Mouse (Mus musculus): Measurements from ENCODE around the gene Dusp8. TPM values are rescaled to one million over a fixed set of nuclear protein-coding genes. Genes with fewer than 3 reads are reported as not detected.

The Dusp8 gene
- total RNA-seq, 1 experiment, result 1.2 TPM

GRCm38 (mm10) chr7:142082607-142083006 lies 13.0 kb downstream of the Dusp8 start:
- in situ Hi-C loops (cut with MboI; ENCODE audit: low sequenced_read_pairs in 2 of 2, unreplicated experiment in 2 of 2), result no loop called here
- TF ChIP-seq MAFK (IDR thresholded peaks at IDR 0.05; ENCODE audit: insufficient read depth, low read depth, low read length) (no peak), ZC3H11A (IDR thresholded peaks at IDR 0.05; ENCODE audit: borderline replicate concordance, low read depth, low read length) (no peak), HCFC1 (IDR thresholded peaks at IDR 0.05; ENCODE audit: borderline replicate concordance, insufficient read depth, low read length) (no peak), CHD2 (IDR thresholded peaks at IDR 0.05; ENCODE audit: low read depth, low read length) (no peak), ZNF384 (IDR thresholded peaks at IDR 0.05; ENCODE audit: low read depth, low read length) (no peak)
- Histone ChIP-seq H3K4me1 (ENCODE audit: control insufficient read depth in 2 of 2, insufficient read depth in 2 of 2, low read length in 2 of 2, poor library complexity in 1 of 2) (0 out of 4 replicates have a peak, but pooled peaks cover 0 to 2% of the 10 kb centered on the region in 2 experiments), H3K36me3 (ENCODE audit: control insufficient read depth, insufficient read depth, low read length, poor library complexity, severe bottlenecking) (no peaks in the 10 kb centered on the region; the same call in 1 of the 2 replicates), H3K4me3 (ENCODE audit: insufficient read depth in 1 of 2, low read depth in 1 of 2, low read length in 2 of 2, poor library complexity in 1 of 2, severe bottlenecking in 1 of 2) (peak overlapping the region; percentile 59 to 66; a peak in 3 of 4 replicates), H3K9ac (ENCODE audit: insufficient read depth, low read depth, low read length, poor library complexity, severe bottlenecking) (peak overlapping the region; percentile 64; the same call in 1 of the 2 replicates), H3K9me3 (ENCODE audit: control insufficient read depth, insufficient read depth, low read depth, low read length) (no peaks in the 10 kb centered on the region), H3K27ac (ENCODE audit: insufficient read depth, low read depth, low read length, poor library complexity, severe bottlenecking) (no peak overlapping the region)
- no peak for DNase-seq (ENCODE audit: low read depth, low spot score)

- H3K36me3 ChIP-seq (ENCODE audit: control insufficient read depth, insufficient read depth, low read length, poor library complexity, severe bottlenecking), result no peaks in the 10 kb centered on the region; the same call in 1 of the 2 replicates
- no peak for DNase-seq (ENCODE audit: low read depth, low spot score)
- in situ Hi-C loops (cut with MboI; ENCODE audit: low sequenced_read_pairs in 2 of 2, unreplicated experiment in 2 of 2), result no loop called here
- TF ChIP-seq ZC3H11A (IDR thresholded peaks at IDR 0.05; ENCODE audit: borderline replicate concordance, low read depth, low read length), result no peak
- TF ChIP-seq ZNF384 (IDR thresholded peaks at IDR 0.05; ENCODE audit: low read depth, low read length), result no peak
- TF ChIP-seq MAFK (IDR thresholded peaks at IDR 0.05; ENCODE audit: insufficient read depth, low read depth, low read length), result no peak
- TF ChIP-seq HCFC1 (IDR thresholded peaks at IDR 0.05; ENCODE audit: borderline replicate concordance, insufficient read depth, low read length), result no peak
- no peak for TF ChIP-seq CHD2 (IDR thresholded peaks at IDR 0.05; ENCODE audit: low read depth, low read length)
- no peak overlapping the region for H3K27ac ChIP-seq (ENCODE audit: insufficient read depth, low read depth, low read length, poor library complexity, severe bottlenecking)
- H3K9ac ChIP-seq (ENCODE audit: insufficient read depth, low read depth, low read length, poor library complexity, severe bottlenecking), result peak overlapping the region; percentile 64
- H3K9me3 ChIP-seq (ENCODE audit: control insufficient read depth, insufficient read depth, low read depth, low read length), result no peaks in the 10 kb centered on the region
- 0 out of 4 replicates have a peak, but pooled peaks cover 0 to 2% of the 10 kb centered on the region in 2 experiments for H3K4me1 ChIP-seq (ENCODE audit: control insufficient read depth in 2 of 2, insufficient read depth in 2 of 2, low read length in 2 of 2, poor library complexity in 1 of 2)
- H3K4me3 ChIP-seq (ENCODE audit: insufficient read depth in 1 of 2, low read depth in 1 of 2, low read length in 2 of 2, poor library complexity in 1 of 2, severe bottlenecking in 1 of 2), result peak overlapping the region; percentile 59 to 66; a peak in 3 of 4 replicates
Observed at GRCm38 (mm10) chr7:142082179-142082578, 13.5 kb downstream of the Dusp8 start.

GRCm38 (mm10) chr7:142081736-142082135 lies 13.9 kb downstream of the Dusp8 start:
- TF ChIP-seq HCFC1 (IDR thresholded peaks at IDR 0.05; ENCODE audit: borderline replicate concordance, insufficient read depth, low read length) (no peak), ZNF384 (IDR thresholded peaks at IDR 0.05; ENCODE audit: low read depth, low read length) (no peak), ZC3H11A (IDR thresholded peaks at IDR 0.05; ENCODE audit: borderline replicate concordance, low read depth, low read length) (no peak), CHD2 (IDR thresholded peaks at IDR 0.05; ENCODE audit: low read depth, low read length) (no peak), MAFK (IDR thresholded peaks at IDR 0.05; ENCODE audit: insufficient read depth, low read depth, low read length) (no peak)
- no peaks in the 10 kb centered on the region; the same call in 1 of the 2 replicates for H3K36me3 ChIP-seq (ENCODE audit: control insufficient read depth, insufficient read depth, low read length, poor library complexity, severe bottlenecking)
- H3K27ac ChIP-seq (ENCODE audit: insufficient read depth, low read depth, low read length, poor library complexity, severe bottlenecking), result no peak overlapping the region
- DNase-seq (ENCODE audit: low read depth, low spot score), result no peak
- 0 out of 4 replicates have a peak, but pooled peaks cover 0 to 2% of the 10 kb centered on the region in 2 experiments for H3K4me1 ChIP-seq (ENCODE audit: control insufficient read depth in 2 of 2, insufficient read depth in 2 of 2, low read length in 2 of 2, poor library complexity in 1 of 2)
- H3K9ac ChIP-seq (ENCODE audit: insufficient read depth, low read depth, low read length, poor library complexity, severe bottlenecking), result peak overlapping the region; percentile 64; the same call in 1 of the 2 replicates
- in situ Hi-C loops (cut with MboI; ENCODE audit: low sequenced_read_pairs in 2 of 2, unreplicated experiment in 2 of 2), result no loop called here
- H3K4me3 ChIP-seq (ENCODE audit: insufficient read depth in 1 of 2, low read depth in 1 of 2, low read length in 2 of 2, poor library complexity in 1 of 2, severe bottlenecking in 1 of 2), result peak overlapping the region; percentile 59 to 66
- no peaks in the 10 kb centered on the region for H3K9me3 ChIP-seq (ENCODE audit: control insufficient read depth, insufficient read depth, low read depth, low read length)

GRCm38 (mm10) chr7:142080876-142081275 lies 14.8 kb downstream of the Dusp8 start:
- Histone ChIP-seq H3K9ac (ENCODE audit: insufficient read depth, low read depth, low read length, poor library complexity, severe bottlenecking) (no peak overlapping the region), H3K4me3 (ENCODE audit: insufficient read depth in 1 of 2, low read depth in 1 of 2, low read length in 2 of 2, poor library complexity in 1 of 2, severe bottlenecking in 1 of 2) (no peak overlapping the region), H3K9me3 (ENCODE audit: control insufficient read depth, insufficient read depth, low read depth, low read length) (no peaks in the 10 kb centered on the region), H3K4me1 (ENCODE audit: control insufficient read depth in 2 of 2, insufficient read depth in 2 of 2, low read length in 2 of 2, poor library complexity in 1 of 2) (0 out of 4 replicates have a peak, but pooled peaks cover 0 to 2% of the 10 kb centered on the region in 2 experiments), H3K27ac (ENCODE audit: insufficient read depth, low read depth, low read length, poor library complexity, severe bottlenecking) (no peak overlapping the region), H3K36me3 (ENCODE audit: control insufficient read depth, insufficient read depth, low read length, poor library complexity, severe bottlenecking) (no peaks in the 10 kb centered on the region; the same call in 1 of the 2 replicates)
- TF ChIP-seq CHD2 (IDR thresholded peaks at IDR 0.05; ENCODE audit: low read depth, low read length) (no peak), ZNF384 (IDR thresholded peaks at IDR 0.05; ENCODE audit: low read depth, low read length) (no peak), ZC3H11A (IDR thresholded peaks at IDR 0.05; ENCODE audit: borderline replicate concordance, low read depth, low read length) (no peak), MAFK (IDR thresholded peaks at IDR 0.05; ENCODE audit: insufficient read depth, low read depth, low read length) (no peak), HCFC1 (IDR thresholded peaks at IDR 0.05; ENCODE audit: borderline replicate concordance, insufficient read depth, low read length) (no peak)
- in situ Hi-C loops (cut with MboI; ENCODE audit: low sequenced_read_pairs in 2 of 2, unreplicated experiment in 2 of 2), result no loop called here
- no peak for DNase-seq (ENCODE audit: low read depth, low spot score)
